Mouse (Mus musculus) heart, postnatal 25 days (tissue): Measurements from ENCODE around the gene Eif2ak4. TPM values are rescaled to one million over a fixed set of nuclear protein-coding genes. Genes with fewer than 3 reads are reported as not detected.
A peak's percentile ranks its signal among the peaks of the same experiment; 100 is the strongest.

Source experiments
- DNase-seq: peaks from one replicate; pipeline ENCODE4 v3.0.0; 2022; ENCODE audit warnings: low spot score
- intact Hi-C: fragments of 180-260 bp; cut with DNase I; formaldehyde crosslinking; loops from one replicate; pipeline ENCODE4 v1.15.1; 2025
- total RNA-seq, 2 experiments: library from RNA; stranded (reverse); gene quantifications; 2 replicates each; pipeline ENCODE4 v1.2.3; 2021

Gene Eif2ak4
- total RNA-seq, 2 experiments from 2014 or later: 5.6 to 6.4 TPM

DNA sequence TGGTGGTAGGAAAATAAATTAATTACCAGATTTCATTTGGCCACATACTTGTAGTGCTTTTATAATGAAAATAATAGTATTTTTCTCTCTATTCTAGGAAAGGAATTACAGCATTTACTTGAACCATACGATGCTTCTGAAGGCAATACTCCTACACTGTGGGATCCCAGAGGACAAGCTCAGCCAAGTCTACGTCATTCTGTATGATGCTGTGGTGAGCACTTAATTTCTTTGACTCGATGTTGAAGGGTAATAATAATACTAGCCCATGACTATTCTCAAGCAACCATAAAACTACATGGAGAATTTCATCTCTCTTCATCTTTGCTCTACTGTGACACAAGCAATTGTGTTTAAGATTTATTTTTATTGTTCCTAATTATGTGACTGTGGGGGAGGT is 68.6 kb downstream of the Eif2ak4 start:
- no peak for DNase-seq
- intact Hi-C loops: no loop called here

DNA sequence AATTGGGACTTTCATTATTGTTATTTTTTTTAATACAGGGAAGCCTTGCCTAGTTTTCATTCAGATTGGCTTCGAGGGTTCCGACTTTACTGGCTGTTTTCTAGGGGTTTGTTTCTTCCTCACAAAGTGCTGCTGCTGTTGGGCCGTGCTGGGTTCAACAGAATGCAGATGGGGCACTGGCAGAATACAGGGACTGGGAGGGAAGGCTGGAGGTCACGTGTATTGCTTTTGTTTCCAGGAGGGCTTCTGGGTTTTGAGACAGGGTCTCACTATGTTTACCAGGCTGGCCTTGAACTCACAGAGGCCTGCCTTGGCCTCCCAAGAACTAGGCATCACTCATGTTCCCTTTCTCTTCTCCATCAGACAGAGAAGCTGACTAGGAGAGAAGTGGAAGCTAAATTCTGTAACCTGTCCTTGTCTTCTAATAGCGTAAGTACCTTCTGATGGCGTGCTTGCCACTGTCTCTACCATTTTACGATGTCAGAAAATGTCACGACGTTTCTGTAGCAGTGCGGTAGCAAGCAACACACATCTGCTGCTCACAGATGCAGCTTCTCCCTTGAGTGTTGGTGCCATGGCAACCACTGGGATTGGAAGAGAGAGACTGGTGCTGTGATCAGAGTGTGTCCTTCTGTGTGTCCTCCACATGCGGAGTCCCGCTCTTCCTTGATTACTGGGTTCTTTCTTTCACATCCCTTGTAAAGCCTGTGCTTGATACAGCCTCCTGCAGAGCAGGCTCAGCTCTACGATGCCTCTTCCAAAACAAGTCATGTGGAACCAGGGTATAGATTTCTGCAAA is 69.2 kb downstream of the Eif2ak4 start:
- intact Hi-C loops: no loop called here
- DNase-seq: no peak

DNA sequence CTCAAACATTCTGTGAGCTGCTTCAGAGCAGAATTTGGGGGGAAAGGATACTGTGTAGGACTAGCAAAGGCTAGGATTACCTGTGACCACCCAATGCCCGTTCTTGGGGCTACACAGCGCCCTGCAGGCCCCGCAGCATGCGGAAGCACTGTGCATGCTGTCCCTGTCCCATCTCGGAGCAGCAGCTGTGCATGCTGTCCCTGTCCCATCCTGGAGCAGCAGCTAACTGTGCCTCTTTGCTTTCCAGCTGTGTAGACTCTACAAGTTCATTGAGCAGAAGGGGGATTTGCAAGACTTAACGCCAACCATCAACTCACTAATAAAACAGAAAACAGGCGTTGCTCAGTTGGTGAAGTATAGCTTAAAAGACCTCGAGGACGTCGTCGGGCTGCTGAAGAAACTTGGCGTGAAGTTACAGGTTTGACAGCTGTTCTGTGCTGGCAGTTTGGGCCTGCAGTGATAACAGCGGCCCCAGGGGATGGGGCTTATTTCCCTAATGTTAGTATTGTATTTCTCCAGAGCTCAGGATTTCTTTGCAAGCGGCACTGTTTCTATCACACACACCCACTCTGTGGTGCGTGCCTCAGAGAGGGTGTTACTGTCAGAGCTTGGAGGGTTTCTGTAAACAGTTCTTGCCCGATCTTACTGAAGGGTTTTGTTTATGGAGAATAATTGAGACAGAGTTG is 73.2 kb downstream of the Eif2ak4 start:
- no peak for DNase-seq
- intact Hi-C loops: no loop called here

DNA sequence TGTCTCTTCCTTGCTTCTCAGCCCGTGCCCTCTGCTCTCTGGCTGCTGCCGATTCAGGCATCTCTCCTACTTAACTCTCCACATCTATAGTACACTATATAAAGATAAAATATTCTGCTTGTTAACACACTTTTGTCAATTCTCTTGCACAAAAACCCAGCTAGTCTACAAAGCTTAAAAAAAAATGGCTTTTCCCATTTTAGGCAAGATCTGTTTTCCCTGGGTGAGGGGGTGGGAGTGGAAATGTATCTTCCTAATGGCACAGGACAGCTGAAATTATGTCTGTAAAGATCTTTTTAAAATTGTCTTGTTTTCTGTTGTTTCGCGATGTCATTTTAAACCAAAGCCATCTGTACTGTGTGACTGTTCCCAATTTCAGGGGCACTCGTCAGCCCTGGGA is 75.1 kb downstream of the Eif2ak4 start:
- DNase-seq: no peak
- intact Hi-C loops: no loop called here

DNA sequence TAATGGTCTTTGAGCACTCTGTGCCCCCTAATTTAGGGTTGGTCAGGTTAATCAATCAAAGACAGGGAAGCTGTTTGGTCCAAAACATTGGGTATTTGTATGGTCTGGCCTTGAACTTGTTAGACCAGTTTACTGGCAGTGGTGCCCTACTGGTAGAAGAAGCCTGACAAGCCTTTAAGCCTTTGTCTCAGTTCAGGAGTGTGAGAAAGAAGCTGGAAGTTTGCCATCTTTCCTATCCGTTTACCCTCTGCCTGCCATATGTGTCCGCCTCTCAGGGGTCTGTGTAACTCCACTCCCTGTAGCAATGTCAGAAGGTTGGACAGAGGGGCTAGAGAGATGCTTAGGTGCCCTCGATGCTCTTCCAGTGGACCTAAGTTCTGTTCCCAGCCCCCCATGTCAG is 76.0 kb downstream of the Eif2ak4 start:
- intact Hi-C loops: no loop called here
- DNase-seq: no peak

DNA sequence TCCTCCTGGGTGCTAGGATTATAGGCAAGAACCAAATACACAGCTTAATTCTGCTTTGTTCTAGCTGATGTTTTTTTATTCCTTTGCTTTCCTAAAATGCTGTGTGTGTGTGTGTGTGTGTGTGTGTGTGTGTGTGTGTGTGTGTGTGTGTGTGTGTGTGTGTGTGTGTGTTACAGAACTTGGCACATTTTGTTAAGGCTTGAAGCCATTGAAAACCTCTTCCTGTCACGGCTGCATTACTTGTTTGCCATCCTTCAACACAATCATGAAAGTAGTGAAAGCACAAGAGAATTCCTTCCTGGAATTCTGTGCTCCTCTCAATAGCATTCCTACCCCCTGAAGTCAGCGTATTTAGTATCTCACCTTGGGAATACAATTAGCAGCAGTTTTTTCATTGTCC is 77.5 kb downstream of the Eif2ak4 start:
- intact Hi-C loops: no loop called here
- DNase-seq: no peak

DNA sequence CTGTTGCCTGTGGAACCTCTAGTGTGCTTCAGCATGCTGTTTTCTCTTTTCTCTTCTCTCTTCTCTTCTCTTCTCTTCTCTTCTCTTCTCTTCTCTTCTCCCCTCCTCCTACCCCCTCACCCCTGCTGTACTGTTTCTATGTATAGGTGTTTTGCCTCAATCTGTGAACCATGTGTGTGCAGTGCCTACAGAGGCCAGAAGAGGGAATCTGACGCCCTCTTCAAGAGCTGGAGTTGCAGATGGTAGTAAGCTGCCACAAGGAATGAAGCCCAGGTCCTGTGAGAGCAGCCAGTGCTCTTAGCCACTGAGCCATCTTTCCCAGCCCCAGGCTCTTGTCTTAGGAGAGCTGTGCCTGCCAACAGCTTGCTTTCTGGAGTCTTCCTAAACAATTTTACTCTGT is 78.2 kb downstream of the Eif2ak4 start:
- intact Hi-C loops: no loop called here

DNA sequence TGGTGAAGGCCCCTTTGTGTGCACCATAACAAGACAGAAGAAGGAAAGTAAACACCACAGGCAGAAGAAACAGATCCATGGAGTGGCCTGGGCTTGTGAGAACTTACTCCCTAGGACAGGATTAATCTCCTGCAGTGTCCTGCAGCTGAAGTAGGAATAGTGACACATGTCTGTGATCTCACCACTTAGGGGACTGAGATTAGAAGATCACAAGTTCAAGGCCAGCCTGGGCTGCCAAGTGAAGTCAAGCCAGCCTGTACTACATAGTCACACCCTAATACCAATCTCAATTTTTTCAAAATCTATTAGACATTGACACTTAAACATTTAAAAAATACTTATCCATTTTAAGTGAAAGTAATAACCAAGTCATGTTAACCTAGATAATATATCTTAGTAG is 79.9 kb downstream of the Eif2ak4 start:
- intact Hi-C loops: no loop called here
- no peak for DNase-seq

More for the DNA sequence above, 78.2 kb downstream of the Eif2ak4 start:
- DNase-seq: no peak

DNA sequence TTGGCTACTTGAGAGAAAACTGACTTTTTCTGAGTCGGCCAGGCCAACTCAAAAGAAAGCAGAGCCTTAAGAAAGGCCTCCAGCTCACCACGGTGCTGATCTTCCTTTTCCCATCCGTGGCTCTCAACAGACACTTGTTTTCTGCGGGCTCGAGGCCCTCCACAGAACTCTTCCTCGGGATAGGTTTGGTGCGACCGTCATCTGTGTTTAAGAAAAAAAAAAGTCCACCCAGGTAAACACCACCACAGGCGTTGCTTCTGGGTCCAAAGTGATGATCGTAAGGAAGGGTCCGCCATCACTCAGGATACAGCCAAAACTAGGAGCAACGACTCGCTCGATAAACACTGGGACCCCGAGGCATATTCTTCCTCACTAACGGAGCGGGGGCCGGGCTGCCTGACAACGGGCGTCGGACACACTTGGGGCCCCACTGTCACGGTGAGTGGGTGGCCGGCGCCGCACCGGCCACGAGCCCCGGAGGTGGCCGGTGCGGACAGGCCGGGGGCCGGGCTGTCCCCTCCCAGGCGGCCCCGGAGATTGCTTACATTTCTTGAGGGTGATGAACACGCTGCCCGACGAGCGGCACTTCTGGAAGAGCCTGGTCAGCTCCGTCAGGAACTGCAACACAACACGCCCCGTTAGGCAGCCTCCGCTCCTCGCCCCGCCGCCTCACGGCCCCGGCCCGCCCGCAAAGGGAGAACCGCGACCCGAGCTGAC is 90.6 kb downstream of the Eif2ak4 start:
- no peak for DNase-seq
- intact Hi-C loops: no loop called here

DNA sequence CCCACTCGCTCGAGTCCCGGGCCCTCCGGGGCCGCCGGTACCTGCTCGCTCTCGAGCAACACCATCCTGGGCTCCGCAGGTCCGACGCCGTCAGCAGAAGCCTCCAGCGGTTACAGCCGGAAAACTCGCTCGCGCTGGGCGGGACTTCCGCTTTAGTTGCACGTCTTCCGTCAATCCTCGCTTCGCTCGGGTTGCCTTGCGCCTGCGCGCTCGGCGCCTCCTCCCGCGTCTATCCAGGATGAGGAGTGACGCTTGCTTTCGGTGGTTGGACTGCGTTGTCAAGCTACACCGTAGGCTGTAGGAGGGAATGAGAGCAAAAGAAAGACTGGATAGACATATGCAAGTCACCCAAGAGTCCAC is 91.1 kb downstream of the Eif2ak4 start, which contains the start of gene Srp14:
Gene Srp14, minus strand, starts transcription at position 162 of the 360 bp plus-strand sequence.
- intact Hi-C loops: no loop called here
- DNase-seq: peak; percentile 83

DNA sequence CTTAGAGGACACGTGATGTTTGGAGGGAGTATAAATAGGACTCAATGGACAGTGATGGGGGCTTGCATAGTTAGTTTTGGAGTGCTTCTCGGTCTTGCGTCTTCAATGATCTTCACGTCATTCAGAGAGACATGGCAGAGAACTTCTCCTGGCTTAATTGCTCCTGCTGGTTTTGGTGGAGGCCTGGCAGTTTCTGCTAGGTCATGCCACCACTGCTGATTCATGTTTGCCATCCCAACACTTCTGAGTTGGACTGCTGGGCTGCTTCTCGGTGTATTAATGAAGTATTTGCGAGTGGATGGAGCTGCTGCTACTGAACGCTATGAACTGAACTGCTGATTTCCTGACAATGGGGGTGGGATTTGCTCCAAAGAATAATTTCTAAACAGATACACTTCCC is 92.5 kb downstream of the Eif2ak4 start:
- no peak for DNase-seq
- intact Hi-C loops: no loop called here

DNA sequence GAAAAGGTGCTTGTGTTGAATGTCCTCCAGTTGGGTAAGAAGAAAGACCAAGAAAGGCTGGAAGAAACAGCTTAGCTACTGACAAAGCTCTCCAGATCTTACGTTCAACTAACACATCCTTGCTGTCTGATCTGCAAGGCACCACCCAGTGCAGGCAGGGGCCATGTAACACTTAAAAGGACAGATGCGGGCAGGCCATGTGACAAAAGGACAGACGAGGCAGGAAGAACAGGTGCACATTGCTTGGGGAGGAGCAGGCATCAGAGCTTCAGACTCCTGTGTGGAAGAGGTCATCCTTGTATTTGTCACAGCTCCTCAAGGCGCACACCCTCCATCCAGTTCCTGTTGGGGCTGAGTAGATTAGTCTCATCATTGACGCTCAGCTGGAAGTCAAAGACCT is 94.6 kb downstream of the Eif2ak4 start:
- intact Hi-C loops: no loop called here
- DNase-seq: no peak

DNA sequence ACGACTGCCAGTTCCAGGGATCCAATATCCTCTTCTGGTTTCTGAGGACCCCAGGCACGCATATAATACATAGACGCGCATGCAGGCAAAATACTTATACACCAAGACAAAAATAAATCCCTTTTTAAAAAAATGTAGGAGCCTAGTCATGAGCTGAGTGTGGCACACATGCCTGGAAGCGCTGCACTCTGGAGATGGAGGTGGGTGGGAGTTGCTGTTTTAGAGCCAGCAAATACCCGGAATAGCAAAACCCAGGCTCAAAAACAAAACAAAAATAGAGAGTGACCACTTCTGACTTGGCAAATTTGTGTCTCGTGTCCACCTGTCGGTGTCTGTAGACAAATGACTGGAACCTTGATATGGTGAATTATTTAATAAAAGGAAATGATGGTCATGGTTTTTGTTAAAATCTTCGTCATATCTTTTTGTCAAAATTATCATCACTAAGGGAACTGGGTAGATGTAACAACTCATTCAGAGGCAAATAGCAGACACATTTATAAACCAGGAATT is 96.0 kb downstream of the Eif2ak4 start:
- DNase-seq: no peak
- intact Hi-C loops: no loop called here

DNA sequence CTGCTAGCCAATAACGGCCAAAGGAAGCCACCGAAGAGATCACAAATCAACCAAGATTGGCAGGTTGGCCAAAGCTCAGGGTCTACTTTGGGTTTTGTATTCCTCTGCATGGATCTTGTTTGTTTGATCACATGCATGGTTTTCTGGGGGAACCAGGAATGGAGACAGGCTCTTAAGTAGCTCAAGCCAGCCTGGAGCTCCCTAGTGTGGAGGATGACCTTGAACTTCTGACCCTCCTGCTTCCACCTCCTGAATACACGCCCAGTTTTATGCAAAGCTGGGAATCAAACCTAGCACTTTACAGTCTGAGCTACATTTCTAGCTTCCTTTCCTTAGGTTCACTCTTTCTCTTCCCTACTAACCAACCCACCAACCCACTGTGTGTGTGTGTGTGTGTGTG is 97.0 kb downstream of the Eif2ak4 start:
- intact Hi-C loops: loop anchor here (5.0 kb wide), 1 partner anchor 212 kb away; no protein-coding TSS in a partner anchor
- DNase-seq: no peak

DNA sequence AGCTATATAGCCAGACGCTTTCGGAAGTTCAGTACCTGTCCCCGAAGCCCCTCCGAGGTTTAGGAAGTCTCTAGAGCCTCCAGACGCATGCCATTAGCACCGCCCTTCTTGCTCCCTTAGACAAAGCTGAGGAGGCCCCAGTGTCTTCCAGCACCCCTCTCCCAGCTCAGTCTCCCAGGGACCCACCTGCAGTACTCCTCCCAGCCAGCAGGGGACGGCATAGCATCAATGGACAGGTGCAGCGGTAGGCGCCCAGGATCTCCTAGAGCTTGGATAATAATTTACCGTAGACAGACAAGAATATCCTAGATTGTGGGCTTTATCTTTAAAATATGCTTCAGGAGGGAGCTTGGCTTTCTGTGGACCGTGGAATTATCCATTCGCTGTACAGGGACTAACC is 98.5 kb downstream of the Eif2ak4 start:
- intact Hi-C loops: loop anchor here (1.0 to 5.0 kb wide), 2 partner anchors 119 to 210 kb away; no protein-coding TSS in a partner anchor
- DNase-seq: peak; percentile 44

DNA sequence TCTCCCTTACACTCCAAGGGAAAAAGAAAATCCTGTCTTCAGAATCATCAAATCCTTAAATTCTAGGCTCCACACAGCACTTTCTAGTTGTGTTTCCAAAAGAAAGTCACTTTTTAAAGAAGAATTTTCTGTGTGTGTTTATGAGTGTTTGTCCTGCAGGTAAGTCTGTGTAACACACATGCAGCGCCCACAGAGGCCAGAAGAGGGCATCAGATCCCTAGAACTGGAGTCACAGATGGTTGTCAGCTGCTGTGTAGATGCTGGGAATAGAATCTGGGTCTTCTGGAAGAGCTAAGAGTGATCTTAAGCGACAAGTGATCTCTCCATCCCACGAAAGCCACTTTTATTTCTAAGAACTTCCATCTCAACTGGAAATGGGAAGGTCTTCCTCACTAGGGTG is 99.4 kb downstream of the Eif2ak4 start:
- no peak for DNase-seq
- intact Hi-C loops: loop anchor here (1.0 to 5.0 kb wide), 3 partner anchors 57 to 209 kb away; no protein-coding TSS in a partner anchor

DNA sequence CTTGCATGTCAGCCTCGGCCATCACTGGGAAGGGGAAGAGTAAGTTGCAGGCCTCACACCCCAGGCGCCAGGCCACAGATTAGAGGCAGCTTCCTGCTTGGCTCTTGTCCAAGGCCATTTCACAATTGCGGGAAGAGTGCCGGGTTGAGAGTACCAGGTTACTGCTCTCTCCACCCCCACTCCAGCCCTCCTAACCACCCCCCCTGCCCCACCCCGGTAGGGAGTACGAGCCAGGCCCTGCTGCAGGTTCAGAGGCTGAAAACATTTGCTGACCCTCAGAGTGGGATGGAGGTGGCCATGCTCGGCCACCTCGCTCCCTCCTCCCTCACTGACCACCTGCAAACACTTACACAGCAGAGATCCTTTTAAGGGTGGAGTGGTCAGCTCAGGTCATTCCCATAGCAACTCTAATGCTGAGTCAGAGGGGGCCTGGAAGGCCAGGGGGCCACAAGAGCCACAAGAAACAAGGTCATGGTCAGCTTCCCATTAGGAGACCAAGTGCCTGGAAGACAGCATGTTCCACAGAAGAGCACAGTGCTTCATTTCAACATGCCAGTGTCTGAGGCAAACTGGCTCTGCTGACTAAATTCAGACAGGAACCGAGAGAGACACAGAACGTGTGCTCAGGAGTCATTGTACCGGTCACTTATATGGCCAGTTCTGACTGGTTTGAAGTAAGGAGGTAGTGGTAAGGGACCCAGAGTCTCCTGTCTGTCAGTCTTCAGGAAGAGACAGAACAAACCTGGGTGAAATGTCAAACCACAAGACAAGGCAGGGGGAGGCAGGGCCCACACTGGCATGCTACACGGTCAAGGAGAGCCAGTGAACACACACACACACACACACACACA is 102.0 kb downstream of the Eif2ak4 start:
- intact Hi-C loops: no loop called here
- peak; percentile 59 for DNase-seq

DNA sequence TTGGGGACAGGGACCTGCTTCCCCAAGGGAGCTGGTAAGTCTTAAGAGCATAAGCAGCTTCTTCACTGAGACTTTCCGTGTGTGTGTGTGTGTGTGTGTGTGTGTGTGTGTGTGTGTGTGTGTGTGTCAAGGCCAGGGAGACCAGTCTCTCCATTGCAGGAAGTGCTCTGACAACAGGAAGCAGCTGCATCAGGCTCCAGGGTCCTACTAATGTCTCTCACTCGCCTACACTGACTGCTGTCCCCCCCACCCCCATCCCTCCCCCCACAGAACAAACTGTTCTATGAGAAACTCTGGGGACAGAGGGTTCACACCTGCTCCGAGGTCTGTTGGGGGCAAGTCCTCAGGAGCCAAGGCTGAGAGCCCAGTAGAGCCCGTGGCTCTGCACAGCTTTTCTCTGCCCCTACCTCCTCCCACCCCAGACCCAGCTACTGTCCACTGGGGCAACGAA is 102.9 kb downstream of the Eif2ak4 start:
- no peak for DNase-seq

DNA sequence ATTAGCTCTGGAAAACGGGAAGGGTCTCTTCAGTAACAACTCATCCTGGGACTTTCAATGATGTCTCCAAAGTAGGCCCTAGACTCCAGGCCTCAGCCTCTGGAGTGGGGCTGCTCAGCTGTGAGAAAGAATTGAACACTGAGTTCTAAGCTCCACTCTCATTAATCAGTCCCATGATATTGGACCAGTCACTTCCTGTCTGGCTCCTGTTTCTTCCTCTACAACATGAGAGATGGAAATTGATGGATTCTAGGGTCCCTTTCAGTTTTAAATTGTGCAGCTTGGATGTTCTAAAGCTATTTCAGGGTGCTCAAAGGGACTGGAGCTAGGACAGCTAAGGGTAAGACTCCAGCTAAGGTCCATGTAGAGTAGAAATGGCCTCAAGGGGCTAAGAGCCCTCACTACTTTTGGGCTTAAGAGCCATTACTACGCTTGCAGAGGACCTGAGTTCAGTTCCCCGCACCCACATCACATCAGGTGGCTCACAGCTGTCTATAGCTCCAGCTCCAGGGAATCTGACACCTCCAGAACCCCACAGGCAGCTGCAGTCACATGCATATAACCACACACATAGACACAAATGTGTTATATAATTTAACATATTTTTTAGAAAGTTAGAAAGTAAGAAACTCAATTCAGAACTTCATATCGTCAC is 103.5 kb downstream of the Eif2ak4 start:
- intact Hi-C loops: no loop called here
- no peak for DNase-seq

More for the DNA sequence above, 102.9 kb downstream of the Eif2ak4 start:
- intact Hi-C loops: no loop called here
